Mouse (Mus musculus): ENCODE results near the gene Hist2h2ab.

- TF ChIP-seq GATA1 (IDR thresholded peaks at IDR 0.05; ENCODE audit: borderline replicate concordance, low read length) (no peak), FLI1 (IDR thresholded peaks at IDR 0.05; ENCODE audit: low read length) (no peak)
Observed at GRCm38 (mm10) chr3:96234914-96235313, 15.2 kb downstream of the Hist2h2ab start.

All from megakaryocyte, embryonic 14.5 days (primary cell).